Mouse (Mus musculus) adrenal gland, postnatal 14 days (tissue): ENCODE measurements around the gene Ang5. TPM values are rescaled to one million over a fixed set of nuclear protein-coding genes. Genes with fewer than 3 reads are reported as not detected.
"Not testable (repeated sequence)": the region's sequence is repeated elsewhere in the genome, so short reads cannot be mapped to it uniquely, and the experiment has no call there.

ENCODE experiments used
- DNase-seq: peaks from one replicate; pipeline ENCODE4 v3.0.0; 2021; ENCODE audit warnings: mixed read lengths
- long read RNA-seq, 2 experiments: library from polyadenylated mRNA; stranded (forward); transcript quantifications; one replicate each; pipeline ENCODE4 v2.0.0; 2021
- total RNA-seq: library from RNA; stranded (reverse); gene quantifications from 2 replicates; pipeline ENCODE4 v1.2.3, GENCODE M21; 2021

Gene Ang5
- total RNA-seq, result not detected in 2 replicates
- long read RNA-seq, experiment 1, result 0 reads
- long read RNA-seq, experiment 2, result 0 reads

DNA sequence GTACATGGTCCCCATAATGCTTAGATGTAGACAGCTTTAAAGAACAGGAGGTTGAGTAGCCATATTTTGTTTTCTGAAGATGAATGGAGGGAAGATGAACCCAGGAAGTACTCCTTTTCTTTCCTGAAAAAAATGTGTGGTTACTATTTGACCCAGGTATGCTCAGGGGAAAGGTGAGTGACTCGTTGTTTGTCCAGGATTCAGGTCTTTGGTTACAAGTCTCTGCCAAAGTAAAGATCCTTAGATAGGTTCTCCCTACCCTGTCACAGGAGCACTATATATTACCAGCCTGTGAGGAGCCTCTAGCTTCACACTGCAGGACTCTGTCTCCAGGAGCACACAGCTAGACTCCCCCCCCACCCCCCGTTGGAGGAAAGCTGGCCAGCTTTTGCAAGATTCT, at the start of gene Ang5:
Gene Ang5, plus strand, starts transcription at position 301 of the 400 bp plus-strand sequence.
- not testable (repeated sequence) for DNase-seq

DNA sequence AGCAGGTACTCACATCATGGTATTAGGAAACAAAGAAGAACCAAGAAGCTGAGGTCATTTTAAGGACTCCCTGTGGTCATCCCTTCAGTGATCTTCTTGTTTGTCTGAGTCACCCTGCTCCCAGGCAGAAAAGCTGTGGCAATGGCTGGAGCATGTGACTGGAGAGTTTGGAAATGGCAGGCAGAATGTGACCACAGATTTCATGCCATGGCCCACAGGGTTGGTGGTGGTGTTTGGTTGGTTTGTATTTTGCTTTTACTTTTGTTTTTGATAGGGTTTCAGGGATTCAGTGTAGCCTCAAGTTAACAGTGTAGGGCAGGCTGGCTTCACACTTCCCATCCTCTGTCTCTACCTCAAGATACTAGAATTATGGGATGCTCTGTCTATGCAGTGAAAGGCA, 38.7 kb upstream of the Ang5 start:
- peak; percentile 7 for DNase-seq

DNA sequence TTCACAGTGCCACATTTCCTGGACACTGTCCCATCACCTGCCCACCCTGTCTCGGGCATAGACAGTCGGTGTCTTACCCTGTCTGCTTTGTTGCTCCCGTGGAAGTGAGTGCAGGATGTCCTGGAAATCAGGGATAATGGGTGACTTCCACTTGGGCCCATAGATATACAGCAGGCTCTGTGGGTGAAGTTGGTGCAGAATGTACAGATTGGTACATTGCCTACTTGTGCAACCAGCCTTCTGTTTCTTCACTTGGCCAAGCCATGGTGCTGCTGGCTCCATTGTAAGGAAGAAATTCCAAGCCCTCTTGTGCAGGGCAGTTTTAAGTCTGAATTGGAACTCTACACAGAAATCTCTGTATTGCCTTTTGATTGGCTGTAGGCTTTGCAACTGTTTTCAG, 33.4 kb upstream of the Ang5 start, which contains the start of gene Ear10:
Gene Ear10, minus strand, starts transcription at position 101 of the 400 bp plus-strand sequence.
- DNase-seq, result not testable (repeated sequence)

DNA sequence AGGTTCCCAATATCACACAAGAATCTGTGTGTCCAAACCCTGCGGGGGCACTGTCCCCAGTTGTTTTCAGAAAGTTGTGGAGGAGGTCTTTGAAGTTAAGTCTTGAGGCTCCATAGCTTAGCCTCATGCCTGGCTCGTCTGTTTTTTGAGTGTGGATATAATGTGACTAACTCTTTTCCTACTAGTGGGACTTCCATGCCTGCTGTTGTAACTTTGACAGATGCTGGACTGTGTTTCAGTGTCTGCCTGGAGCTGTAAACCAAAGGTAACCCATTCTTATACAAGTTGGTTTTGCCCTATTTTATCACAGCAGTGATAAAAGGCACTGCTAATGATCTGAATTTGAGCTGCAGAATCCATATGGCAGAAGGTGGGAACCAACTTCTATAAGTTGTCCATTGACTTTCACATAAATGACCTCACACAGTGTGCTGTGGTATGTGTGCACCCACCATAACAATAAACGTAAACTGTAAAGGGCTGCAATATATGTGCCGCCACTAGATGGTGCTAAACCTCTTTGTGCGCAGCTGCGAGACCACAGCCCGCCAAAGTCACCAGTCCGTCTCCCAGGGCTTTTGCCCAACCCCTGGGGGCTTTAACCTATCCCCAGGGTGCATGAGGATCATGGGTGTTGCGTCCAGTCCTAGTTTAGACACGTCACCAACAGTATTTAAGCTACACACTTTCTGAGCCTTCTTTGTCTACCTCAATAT, 32.0 kb upstream of the Ang5 start, which contains the start of gene Gm8113:
Gene Gm8113, plus strand, starts transcription at position 703 of the 716 bp plus-strand sequence.
- DNase-seq, result peak; percentile 62

DNA sequence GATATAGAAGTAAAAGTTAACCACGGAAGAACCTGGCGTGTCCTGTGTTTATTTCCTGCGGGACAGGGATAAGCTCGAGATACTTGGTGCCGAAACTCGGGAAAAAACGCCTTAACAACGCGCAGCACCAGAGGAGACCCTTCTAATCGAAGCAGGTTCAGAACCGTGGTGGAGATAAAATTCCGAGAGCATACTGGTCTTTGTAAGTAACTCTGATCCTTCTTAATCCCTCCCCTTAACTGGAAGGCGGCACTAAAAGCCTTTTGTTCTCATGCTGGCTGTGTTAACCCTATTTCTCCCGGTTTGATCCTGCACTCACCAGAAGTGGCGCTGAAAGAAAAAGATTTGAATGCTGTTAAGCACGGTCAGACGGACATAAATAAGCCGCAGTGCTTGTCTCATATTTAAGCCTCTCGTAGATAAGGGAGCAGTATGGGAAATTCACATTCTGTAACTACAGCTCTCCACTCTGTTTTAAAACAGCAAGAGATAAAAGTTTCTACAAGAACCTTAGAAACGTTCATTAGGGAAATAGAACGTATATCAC, 31.4 kb upstream of the Ang5 start:
- not testable (repeated sequence) for DNase-seq

DNA sequence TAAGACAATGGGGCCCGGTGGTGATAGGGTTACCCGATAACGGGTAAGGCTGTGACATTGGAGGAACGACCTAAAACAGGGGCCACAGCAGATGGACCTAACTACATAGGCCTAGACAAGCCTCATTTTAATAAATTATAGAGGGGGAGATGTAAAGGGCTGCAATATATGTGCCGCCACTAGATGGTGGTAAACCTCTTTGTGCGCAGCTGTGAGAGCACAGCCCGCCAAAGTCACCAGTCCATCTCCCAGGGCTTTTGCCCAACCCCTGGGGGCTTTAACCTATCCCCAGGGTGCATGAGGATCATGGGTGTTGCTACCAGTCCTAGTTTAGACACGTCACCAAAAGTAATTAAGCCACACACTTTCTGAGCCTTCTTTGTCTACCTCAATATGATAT, 23.9 kb upstream of the Ang5 start:
- DNase-seq, result peak; percentile 39

DNA sequence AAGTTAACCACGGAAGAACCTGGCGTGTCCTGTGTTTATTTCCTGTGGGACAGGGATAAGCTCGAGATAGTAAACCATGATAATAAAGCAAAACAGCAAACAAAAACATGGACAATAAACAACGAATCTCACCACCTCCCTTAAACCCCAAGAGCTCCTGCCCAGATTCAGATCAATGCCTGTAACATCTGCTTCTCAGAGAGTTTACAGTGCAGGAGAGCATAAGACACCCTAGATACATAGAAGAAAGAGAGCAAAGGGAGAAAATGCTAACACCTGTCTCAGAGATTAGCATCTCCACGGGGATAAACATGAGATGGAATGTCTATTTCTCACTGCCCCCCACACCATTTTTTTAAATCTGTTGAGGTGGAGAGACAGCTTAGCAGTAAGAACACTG, 23.5 kb upstream of the Ang5 start:
- not testable (repeated sequence) for DNase-seq

DNA sequence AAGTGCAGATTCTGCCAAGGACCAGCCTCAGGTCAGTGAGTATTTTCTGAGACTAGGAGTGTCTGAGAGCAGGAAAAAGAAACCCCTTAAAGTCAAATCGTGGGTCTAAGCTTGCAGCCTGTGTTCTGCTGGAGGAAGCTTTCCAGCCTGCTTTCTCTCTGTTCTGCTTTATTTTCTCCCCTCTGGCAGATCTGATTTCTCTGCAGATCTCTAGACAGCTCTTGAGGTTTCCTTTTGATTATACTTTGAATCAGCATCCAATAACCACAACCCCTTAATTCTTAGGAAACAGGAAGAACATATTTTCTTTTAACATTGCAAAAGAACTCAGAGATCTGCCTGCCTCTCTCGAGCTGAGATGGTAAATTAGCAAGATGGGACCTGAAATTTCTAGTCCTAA, 3.5 kb upstream of the Ang5 start:
- not testable (repeated sequence) for DNase-seq

DNA sequence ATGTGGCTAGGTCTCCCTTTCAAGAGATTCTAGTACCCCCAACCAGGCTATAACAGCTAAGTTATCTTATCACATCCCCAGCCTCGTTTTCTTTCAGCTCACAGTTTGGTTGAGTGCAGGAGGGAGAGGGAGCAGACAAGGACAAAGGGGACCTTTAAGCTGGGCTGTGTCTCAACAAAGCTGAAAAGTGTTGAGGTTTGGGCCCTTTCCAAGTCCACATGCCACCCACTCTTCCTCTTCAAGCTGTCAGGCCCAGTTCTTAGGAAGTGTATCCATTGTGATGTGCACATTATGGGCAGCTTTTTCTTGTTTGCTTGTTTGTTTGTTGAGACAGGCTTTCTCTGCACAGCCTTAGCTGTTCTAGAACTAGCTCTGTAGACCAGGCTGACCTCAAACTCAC, 1.8 kb upstream of the Ang5 start:
- not testable (repeated sequence) for DNase-seq

DNA sequence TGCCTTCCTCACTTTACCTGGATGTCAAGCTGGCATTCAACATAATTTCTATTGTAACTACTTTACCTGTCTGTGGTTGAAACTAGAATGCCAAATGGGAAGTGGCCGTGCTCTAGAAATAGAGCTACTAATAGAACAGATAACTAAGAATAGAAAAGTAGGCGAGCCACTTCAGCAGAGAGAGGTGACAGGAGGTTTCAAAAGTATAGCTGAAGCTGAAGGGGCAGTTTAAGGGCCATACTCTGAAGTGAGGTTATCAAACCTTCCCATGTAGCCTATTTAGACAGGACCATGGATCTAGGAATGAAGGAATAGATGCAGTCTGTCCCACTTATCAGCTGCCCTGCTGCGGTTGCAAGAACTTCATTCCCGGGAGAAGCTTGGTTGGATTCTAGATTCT, 26.6 kb downstream of the Ang5 start:
- DNase-seq, result no peak

DNA sequence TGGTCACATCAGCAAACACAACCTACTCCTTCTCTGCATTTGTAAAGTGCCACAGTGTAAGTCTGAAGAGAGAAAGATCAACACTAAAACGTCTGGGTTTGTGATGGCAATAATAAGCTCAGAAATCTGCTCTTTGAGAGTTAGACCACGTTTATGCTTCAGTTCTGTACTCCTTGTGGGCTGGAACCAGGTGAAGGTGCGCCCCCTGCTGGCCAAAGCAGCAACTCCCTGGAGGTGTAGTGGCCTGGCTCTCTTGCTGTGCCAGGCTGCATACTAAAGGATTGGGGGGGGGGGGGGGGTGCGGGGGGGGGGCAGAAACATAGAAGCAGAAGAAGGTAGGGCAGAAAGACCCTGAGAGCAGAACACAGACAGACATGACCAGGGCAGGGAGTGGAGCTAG, 27.0 kb downstream of the Ang5 start:
- DNase-seq, result peak; percentile 79

DNA sequence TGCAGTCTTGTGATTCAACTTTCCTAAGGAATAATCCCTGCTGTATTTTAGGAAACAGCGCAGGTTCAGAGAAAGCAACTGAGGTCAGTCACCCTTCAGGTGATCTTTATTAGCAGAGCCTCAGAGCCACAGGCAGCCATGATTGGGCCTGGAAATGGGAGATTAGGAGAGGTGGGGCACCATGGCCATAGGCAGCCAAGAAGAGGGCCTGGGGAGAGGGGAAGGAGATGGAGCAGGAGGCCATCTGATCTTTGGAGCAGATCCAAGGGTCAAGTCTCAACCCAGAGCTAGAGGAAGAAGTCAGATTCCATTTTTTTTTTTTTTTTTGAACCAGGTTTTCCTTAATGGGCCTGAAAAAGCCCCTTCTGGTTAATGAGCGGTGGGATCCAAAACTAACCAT, 29.3 kb downstream of the Ang5 start:
- no peak for DNase-seq

DNA sequence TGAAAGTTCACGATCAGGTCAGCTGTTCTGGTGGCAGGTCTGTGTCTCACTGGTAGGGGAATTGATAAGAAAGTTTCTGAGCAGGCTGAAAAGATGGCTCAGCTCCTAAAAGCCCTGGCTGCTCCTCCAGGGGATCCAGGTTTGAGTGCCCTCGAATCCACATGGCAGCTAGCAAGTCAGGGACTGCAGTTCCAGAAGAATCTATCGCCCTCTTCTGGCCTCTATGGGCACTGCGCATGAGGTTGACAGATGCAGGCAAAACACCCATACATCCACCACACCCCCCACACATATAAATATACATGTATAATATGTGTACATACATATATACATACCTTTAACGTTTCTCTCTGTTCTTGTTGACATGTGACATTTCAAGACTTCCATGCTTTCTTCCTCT, 30.5 kb downstream of the Ang5 start:
- DNase-seq, result peak; percentile 77

DNA sequence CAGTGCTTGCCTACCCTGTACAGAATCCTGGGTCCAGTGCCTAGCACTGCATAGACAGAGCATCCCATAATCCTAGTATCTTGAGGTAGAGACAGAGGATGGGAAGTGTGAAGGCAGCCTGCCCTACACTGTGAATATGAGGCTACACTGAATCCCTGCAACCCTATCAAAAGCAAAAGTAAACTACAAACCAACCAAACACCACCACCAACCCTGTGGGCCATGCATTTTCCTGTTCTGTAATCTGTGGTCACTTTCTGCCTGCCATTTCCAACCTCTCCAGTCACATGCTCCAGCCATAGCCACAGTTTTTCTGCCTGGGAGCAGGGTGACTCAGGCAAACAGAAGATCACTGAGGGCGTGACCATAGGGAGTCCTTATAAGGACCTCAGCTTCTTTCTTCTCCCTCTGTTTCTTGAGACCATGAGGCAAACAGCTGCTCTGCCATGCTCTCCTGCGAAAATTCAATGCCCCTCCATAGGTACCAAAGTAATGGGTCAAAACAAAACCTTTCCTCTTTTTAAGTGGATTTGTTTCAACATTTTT, 41.7 kb downstream of the Ang5 start:
- not testable (repeated sequence) for DNase-seq

DNA sequence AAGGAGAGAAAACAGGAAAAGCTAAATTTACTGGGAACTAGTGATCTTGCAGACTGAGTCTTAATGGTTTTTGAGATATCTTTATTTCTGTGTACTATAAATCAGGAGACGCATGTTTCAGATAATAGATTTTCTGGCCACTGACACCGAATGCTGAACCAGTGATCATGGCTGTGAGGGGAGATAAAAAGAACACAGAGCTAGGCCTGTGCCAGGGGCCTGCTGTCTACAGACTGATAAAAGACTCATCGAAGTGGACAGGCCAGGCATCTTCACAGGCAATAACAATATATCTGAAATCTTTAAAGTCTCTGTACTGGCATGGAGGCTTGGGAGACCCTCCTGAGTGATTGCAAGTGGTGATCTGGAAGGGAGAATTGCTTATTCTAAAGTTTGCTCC, 44.7 kb downstream of the Ang5 start:
- no peak for DNase-seq

DNA sequence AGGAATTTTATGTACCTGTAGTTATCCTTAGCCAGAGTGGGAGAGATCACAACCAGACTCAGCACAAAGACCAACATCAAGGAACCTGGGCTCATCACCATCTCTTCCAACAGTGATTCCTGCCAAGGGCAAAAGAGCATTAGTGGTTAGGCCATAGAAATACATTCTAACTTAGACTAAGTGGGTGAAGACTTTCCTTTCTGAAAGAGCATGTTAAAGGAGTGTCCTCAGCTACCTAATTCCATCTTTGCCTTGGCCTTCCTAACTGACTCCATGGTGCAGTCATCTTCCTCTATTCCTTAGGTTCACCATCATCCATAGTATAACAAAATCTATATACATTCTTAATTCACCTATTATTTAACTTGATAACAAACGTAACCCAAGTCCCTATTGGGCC, 45.3 kb downstream of the Ang5 start, which contains the start of gene Ang6:
Gene Ang6, minus strand, starts transcription at position 101 of the 400 bp plus-strand sequence.
- DNase-seq, result no peak

DNA sequence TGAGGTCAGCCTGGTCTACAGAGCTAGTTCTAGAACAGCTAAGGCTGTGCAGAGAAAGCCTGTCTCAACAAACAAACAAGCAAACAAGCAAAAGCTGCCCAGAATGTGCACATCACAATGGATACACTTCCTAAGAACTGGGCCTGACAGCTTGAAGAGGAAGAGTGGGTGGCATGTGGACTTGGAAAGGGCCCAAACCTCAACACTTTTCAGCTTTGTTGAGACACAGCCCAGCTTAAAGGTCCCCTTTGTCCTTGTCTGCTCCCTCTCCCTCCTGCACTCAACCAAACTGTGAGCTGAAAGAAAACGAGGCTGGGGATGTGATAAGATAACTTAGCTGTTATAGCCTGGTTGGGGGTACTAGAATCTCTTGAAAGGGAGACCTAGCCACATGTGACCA, 51.2 kb downstream of the Ang5 start:
- DNase-seq, result not testable (repeated sequence)

DNA sequence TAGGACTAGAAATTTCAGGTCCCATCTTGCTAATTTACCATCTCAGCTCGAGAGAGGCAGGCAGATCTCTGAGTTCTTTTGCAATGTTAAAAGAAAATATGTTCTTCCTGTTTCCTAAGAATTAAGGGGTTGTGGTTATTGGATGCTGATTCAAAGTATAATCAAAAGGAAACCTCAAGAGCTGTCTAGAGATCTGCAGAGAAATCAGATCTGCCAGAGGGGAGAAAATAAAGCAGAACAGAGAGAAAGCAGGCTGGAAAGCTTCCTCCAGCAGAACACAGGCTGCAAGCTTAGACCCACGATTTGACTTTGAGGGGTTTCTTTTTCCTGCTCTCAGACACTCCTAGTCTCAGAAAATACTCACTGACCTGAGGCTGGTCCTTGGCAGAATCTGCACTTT, 52.8 kb downstream of the Ang5 start:
- DNase-seq, result not testable (repeated sequence)

Other genes starting within 250 kb of the Ang5 start
- gene Gm16506, start 229.6 kb upstream of the Ang5 start, total RNA-seq, result not detected in 2 replicates
- not detected in 2 replicates for gene Gm6526, start 209.2 kb upstream of the Ang5 start, total RNA-seq
- gene Gm8180, start 172.3 kb upstream of the Ang5 start, total RNA-seq, result not detected in 2 replicates
- 1.4 TPM in 1 of 2 replicates, not detected in the other for gene Ear1, start 81.6 kb upstream of the Ang5 start, total RNA-seq
- gene Ear10, start 33.5 kb upstream of the Ang5 start, total RNA-seq, result not detected in 2 replicates
- gene Gm8113, start 31.7 kb upstream of the Ang5 start, total RNA-seq, result 2.7 and 2.9 TPM in 2 replicates
- not detected in 2 replicates for gene Ang6, start 45.2 kb downstream of the Ang5 start, total RNA-seq
- 4.1 and 4.5 TPM in 2 replicates for gene Ear2, start 145.6 kb downstream of the Ang5 start, total RNA-seq
- gene Gm3327, start 166.8 kb downstream of the Ang5 start, total RNA-seq, result not detected in 2 replicates
- gene Gm8212, start 240.6 kb downstream of the Ang5 start, total RNA-seq, result not detected in 2 replicates